Mouse (Mus musculus): ENCODE measurements around the gene Mypn.

DNA sequence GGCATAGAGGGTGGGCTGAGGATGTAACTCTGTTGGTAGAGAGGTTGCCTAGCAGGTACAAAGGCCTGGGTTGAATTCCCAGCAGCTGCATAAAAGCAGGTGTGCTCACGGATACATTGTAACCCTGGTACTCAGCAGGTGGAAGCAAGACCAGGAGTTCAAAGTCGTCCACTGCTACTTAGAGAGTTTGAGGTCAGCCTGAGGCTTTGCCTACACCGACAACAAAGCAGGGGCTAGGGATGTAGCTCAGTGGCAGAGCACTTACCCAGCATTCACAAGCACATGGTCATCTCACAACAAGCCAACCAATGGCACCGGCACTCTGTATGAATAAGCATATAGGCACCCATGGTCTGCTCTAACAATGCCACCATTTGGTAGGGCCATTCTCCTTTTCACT lies 46.3 kb downstream of the Mypn start:
- no peak for TF ChIP-seq CTCF (IDR thresholded peaks at IDR 0.05; ENCODE audit: low read depth)
- no peak for TF ChIP-seq EP300 (IDR thresholded peaks at IDR 0.05; ENCODE audit: low read depth)
